Mouse (Mus musculus) testis, adult 2 months (tissue): ENCODE measurements around the gene Timm23.

ENCODE experiments used
- CTCF ChIP-seq: fragments of 200-500 bp; IDR thresholded peaks from 2 replicates; pipeline ENCODE4 v1.5.1; 2012; ENCODE audit warnings: low read depth, mild to moderate bottlenecking, inconsistent platforms, low read length, moderate library complexity; ENCODE audit not compliant: control insufficient read depth, insufficient read depth, insufficient replicate concordance
- POLR2A ChIP-seq: fragments of 200-500 bp; IDR thresholded peaks from 2 replicates; pipeline ENCODE4 v1.6.1; 2012; ENCODE audit warnings: low read depth, mild to moderate bottlenecking, inconsistent platforms, low read length, moderate library complexity; ENCODE audit not compliant: control insufficient read depth

- no peak for TF ChIP-seq POLR2A
- TF ChIP-seq CTCF, result no peak
Measured at GRCm38 (mm10) chr14:32163203-32163888, 38.4 kb downstream of the Timm23 start.
